Mouse (Mus musculus): Measurements from ENCODE around the gene Gramd1b.

Gramd1b gene

GRCm38 (mm10) chr9:40426282-40426964, 104.8 kb downstream of the Gramd1b start:
- no peak for DNase-seq (ENCODE audit: low spot score in 2 of 2)

- DNase-seq (ENCODE audit: low spot score in 2 of 2), result no peak
Observed at GRCm38 (mm10) chr9:40424874-40425273, 106.3 kb downstream of the Gramd1b start.

GRCm38 (mm10) chr9:40423427-40423867, 107.7 kb downstream of the Gramd1b start:
- DNase-seq (ENCODE audit: low spot score in 2 of 2), result peak; percentile 80 to 87

GRCm38 (mm10) chr9:40422368-40423057, 108.7 kb downstream of the Gramd1b start:
- DNase-seq (ENCODE audit: low spot score in 2 of 2), result no peak

GRCm38 (mm10) chr9:40420652-40421335, 110.4 kb downstream of the Gramd1b start:
- no peak for DNase-seq (ENCODE audit: low spot score in 2 of 2)

GRCm38 (mm10) chr9:40418803-40419202, 112.4 kb downstream of the Gramd1b start:
- no peak for DNase-seq (ENCODE audit: low spot score in 2 of 2)

DNA sequence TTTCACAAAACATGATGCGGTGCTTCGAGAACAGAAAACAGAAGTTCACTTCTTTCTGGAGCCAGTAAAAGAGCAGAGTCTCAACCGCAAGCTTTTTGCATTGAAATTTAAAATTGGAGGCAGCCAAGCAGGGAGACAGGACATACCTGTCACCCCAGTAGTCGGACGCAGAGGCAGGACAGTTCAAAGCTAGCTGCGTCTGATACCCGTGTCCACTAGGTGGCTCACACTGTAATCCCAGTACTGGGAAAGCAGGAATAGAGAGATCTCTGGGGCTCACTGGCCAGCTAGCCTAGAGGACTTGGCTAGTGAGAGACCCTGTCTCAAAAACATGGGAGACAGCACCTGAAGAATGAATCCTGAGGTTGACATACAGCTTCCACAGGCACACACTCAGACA, 115.0 kb downstream of the Gramd1b start:
- DNase-seq (ENCODE audit: low spot score in 2 of 2), result no peak

GRCm38 (mm10) chr9:40414904-40415766, 116.0 kb downstream of the Gramd1b start:
- DNase-seq (ENCODE audit: low spot score in 2 of 2), result peak; percentile 72 to 73

- peak in 1 of 2 experiments; percentile 31 for DNase-seq (ENCODE audit: low spot score in 2 of 2)
Observed at GRCm38 (mm10) chr9:40414498-40414903, 116.7 kb downstream of the Gramd1b start.

DNA sequence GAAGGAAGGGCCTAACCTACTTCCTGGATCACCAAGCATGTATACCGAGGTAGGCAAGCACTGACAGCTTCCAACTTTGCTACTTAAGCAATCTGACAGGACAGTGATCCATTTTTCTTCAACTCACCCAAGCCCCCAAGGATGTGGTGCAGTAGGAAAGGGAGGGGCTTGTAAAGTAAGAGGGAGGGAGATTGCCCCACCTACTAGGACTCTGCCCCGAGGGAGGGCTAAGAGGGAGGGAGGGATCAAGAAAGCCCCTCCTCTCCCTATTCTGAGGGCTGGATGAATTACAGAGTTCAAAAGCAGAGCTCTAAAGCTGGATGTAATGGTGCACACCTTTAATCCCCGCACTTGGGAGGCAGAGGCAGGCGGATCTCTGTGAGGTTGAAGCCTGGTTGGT, 117.6 kb downstream of the Gramd1b start:
- DNase-seq (ENCODE audit: low spot score in 2 of 2), result no peak

- DNase-seq (ENCODE audit: low spot score in 2 of 2), result no peak
Observed at GRCm38 (mm10) chr9:40412931-40413330, 118.3 kb downstream of the Gramd1b start.

DNA sequence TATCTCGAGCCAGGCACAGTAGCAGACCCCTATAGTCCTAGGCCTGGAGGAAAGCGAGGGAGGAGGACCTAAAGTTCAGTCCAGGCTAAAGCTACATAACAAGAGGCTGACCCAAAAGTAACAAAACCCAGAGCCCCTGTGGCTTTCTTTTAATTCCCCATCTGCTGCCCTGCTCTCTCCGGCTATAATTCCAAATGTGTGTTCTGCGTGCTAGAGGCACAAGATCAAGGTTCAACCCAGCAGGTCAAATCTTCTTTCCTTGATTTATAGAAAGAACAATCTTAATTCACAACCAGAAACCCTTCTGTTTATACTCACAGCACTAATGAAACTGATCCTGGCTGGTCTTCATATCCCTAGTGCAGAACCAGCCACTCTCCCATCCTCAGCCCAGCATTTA, 118.9 kb downstream of the Gramd1b start:
- DNase-seq (ENCODE audit: low spot score in 2 of 2), result no peak

GRCm38 (mm10) chr9:40410895-40411294, 120.3 kb downstream of the Gramd1b start:
- DNase-seq (ENCODE audit: low spot score in 2 of 2), result no peak

DNA sequence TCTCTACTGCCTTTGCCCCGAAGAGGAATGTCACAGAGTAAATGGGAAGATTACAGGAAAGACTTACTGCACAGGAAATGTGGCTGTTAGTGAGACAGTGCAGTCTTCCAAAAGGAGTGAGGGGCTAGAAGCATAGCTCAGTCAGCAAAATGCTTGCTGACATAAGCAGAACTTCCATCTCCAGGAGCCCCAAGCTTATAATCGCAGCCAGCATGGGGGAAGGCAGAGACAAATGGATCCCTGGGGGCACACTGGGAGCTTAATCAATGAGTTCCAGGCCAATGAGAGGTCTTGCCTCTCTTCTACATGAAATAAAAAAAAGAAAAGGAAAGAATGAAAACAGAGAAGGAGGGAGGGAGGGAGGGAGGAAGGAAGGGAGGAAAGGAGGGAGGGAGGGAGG, 122.1 kb downstream of the Gramd1b start:
- no peak for DNase-seq (ENCODE audit: low spot score in 2 of 2)

DNA sequence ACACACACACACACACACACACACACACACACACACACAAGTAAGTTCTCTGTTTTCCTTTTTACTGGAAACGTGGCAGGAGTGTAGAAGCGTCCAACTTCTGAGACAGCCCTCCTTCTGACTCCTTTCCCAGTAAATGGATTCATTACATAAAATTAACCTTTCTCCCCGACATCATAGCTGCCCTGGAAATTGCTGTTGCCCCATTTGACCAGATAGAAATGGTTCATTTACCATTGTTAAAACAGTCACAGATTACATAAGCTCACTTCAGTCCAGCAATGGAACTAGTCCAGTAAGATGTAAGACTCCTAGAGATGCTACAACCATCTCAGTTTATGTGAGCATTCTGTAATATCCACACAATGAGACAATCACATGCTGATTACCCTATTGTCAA, 122.8 kb downstream of the Gramd1b start:
- no peak for DNase-seq (ENCODE audit: low spot score in 2 of 2)

DNA sequence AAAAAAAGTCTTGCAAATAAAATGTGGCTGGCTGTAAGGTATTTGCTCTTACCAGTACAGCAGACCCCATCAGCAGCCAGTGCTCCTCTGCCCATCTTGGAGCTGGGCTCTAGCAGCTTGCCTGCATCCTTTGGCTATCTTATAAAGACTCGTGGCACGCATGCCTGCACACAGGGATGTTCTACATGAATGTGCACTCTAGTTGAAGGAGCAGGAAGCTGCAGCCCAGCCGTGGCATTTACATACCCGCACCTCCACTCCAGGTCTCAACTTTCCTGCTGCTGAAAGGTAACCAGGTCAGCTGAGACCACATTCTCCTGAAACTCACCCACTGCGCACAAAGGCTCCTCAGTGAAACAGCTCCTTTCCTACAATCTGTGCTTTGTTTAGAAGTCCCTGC, 123.3 kb downstream of the Gramd1b start:
- DNase-seq (ENCODE audit: low spot score in 2 of 2), result no peak

DNA sequence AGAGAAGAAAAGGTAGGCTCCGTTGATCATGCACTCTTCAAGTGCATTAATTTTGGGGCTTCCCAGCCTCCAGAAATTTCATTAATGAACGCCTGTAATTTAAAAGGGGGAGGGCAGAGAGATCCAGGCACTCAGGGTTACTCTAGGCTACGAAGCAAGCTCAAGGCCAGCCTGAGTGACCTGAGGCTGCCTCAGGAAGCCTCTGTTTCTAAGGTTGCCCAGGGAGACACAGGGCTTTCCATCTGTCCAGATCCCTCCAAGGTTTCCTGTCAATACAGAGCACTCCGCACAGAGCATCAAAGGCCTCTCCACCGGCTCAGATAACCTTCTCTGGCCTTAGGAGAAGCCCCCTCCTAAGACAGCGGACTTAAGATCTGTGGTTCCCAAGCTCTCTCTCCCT, 125.4 kb downstream of the Gramd1b start:
- DNase-seq (ENCODE audit: low spot score in 2 of 2), result no peak

DNA sequence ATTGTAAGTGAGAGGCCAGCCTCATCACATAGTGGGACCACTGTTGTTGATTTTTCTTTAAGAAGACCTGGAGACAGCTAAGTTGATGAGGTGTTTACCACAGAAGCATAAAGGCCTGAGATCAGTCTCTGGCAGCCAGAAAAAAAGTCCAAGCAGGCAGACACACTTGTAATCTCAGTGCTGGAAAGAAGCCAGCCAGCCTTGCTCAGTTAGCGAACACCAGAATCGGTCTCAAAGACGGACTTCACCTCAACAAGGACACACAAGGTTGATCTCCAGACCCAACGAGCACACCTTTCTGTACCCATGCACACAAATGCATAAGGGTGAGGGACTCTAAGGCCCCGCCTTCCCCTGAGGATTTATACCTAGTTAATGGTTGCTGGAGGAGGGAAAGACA, 125.9 kb downstream of the Gramd1b start:
- DNase-seq (ENCODE audit: low spot score in 2 of 2), result no peak

GRCm38 (mm10) chr9:40404637-40405036, 126.5 kb downstream of the Gramd1b start:
- no peak for DNase-seq (ENCODE audit: low spot score in 2 of 2)

DNA sequence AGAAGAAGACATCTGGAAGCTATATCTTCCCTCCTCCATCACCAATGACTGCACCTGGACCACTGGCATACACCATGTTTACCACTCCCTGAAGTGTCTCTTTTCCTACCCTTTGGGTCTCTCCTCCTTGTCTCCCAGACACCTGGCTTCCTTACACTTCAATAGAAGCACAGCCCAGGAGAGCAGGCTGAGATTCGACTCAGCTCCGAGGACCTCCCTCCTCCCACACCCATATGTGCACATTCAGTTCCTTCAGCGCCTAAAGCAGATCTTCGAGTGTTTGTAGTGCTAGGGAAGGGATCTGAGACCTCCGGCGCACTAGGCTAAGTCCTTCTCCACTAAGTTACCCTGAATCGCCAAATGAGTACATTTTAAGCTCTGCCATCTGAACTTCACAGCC, 127.4 kb downstream of the Gramd1b start:
- no peak for DNase-seq (ENCODE audit: low spot score in 2 of 2)

GRCm38 (mm10) chr9:40401818-40402217, 129.4 kb downstream of the Gramd1b start:
- no peak for DNase-seq (ENCODE audit: low spot score in 2 of 2)

- DNase-seq (ENCODE audit: low spot score in 2 of 2), result no peak
Observed at GRCm38 (mm10) chr9:40400854-40401253, 130.3 kb downstream of the Gramd1b start.

Data from natural killer cell, adult 2 months (primary cell).